Mouse (Mus musculus) hindbrain, embryonic 14.5 days (tissue): ENCODE results near the gene Fbxw9. TPM values are rescaled to one million over a fixed set of nuclear protein-coding genes. Genes with fewer than 3 reads are reported as not detected.

ENCODE experiments used
- ATAC-seq: fragments of 200-750 bp; cut with Nextera tagmentation; 2 replicates; pipeline ENCODE4 v1.8.0; 2017; ENCODE audit warnings: moderate number of reproducible peaks, mild to moderate bottlenecking, moderate TSS enrichment, moderate library complexity; ENCODE audit not compliant: low FRiP score
- DNase-seq: peaks from one replicate; pipeline ENCODE4 v3.0.0-alpha.2; 2015; ENCODE audit warnings: low spot score
- H3K27ac ChIP-seq: fragments of 300-500 bp; sonication (generic); 2 replicates; pipeline ENCODE4 v1.5.1; 2014; ENCODE audit warnings: mild to moderate bottlenecking, moderate library complexity
- H3K27me3 ChIP-seq: fragments of 300-500 bp; sonication (generic); 2 replicates; pipeline ENCODE4 v1.6.1; 2014; ENCODE audit warnings: mild to moderate bottlenecking, low read length, mixed read lengths; ENCODE audit not compliant: control insufficient read depth, insufficient read depth
- H3K36me3 ChIP-seq: fragments of 300-500 bp; sonication (generic); replicated peaks from 2 replicates; pipeline ENCODE4 v1.6.1; 2014; ENCODE audit not compliant: control insufficient read depth, insufficient read depth
- H3K4me1 ChIP-seq: fragments of 300-500 bp; sonication (generic); replicated peaks from 2 replicates; pipeline ENCODE4 v1.6.1; 2014; ENCODE audit warnings: antibody characterized with exemption, low read length, mixed read lengths; ENCODE audit not compliant: control insufficient read depth, insufficient read depth
- H3K4me2 ChIP-seq: fragments of 300-500 bp; sonication (generic); replicated peaks from 2 replicates; pipeline ENCODE4 v1.6.1; 2014; ENCODE audit warnings: mild to moderate bottlenecking, moderate library complexity
- H3K4me3 ChIP-seq: fragments of 300-500 bp; sonication (generic); replicated peaks from 2 replicates; pipeline ENCODE4 v1.5.1; 2014; ENCODE audit warnings: mild to moderate bottlenecking, low read length
- H3K9ac ChIP-seq: fragments of 300-500 bp; sonication (generic); 2 replicates; pipeline ENCODE4 v1.6.1; 2014
- H3K9me3 ChIP-seq: fragments of 300-500 bp; sonication (generic); 2 replicates; pipeline ENCODE4 v1.6.1; 2016; ENCODE audit warnings: low read length; ENCODE audit not compliant: control insufficient read depth
- WGBS: fragments of 180-500 bp; shearing (Covaris S2); extraction: QIAGEN DNeasy Blood & Tissue Kit; methylation state at CpG from one replicate; pipeline ENCODE4 v1.1.7; 2014; 5-methylcytosine and 5-hydroxymethylcytosine counted together
- polyA plus RNA-seq: library from polyadenylated mRNA; unstranded; fragments of >200 nt; fragmentation: Nextera tagmentation; extraction: Ambion mirVana; gene quantifications from 2 replicates; pipeline ENCODE4 v1.2.1, GENCODE M21; 2014

The Fbxw9 gene
- polyA plus RNA-seq, 1 experiment from 2014 or later: 68.9 TPM

DNA sequence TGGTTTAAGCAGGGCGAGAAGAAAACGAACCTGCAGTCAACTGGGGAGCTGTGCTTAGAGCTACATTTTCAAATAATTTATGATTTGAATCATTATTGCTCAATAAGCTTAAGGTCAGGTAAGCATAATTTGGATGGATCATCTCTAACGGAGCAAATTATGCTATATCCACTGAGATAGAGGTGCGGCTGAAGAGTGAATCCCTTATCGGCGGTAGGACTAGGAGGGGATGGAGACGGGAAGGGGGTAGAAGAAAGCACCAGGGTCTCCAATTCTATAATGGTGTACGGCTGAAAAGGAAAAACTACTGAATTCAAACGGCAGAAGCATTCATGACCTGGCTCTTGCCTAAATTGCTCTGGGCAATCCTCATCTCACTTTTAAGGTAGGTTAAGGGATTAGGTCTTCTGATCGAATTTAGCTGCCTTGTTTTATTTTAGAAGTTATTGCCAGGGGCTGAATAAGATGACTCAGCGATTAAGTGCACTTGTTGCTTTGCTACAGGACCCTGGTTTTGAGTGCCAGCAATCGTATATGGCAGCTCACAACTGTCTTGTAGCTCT is 24.6 kb upstream of the Fbxw9 start:
- H3K27me3 ChIP-seq: no peaks in the 10 kb centered on the region
- peaks cover 25% of the 10 kb centered on the region for H3K4me1 ChIP-seq
- peak overlapping the region; percentile 91 for H3K4me2 ChIP-seq
- H3K27ac ChIP-seq: no peak overlapping the region
- ATAC-seq: no peak
- no peak for DNase-seq
- WGBS: 8% methylated on average over 12 of the region's 12 CpGs
- peak overlapping the region; percentile 73 for H3K4me3 ChIP-seq
- no peaks in the 10 kb centered on the region for H3K9me3 ChIP-seq
- peak overlapping the region; percentile 86 for H3K9ac ChIP-seq
- peaks cover 32% of the 10 kb centered on the region for H3K36me3 ChIP-seq

DNA sequence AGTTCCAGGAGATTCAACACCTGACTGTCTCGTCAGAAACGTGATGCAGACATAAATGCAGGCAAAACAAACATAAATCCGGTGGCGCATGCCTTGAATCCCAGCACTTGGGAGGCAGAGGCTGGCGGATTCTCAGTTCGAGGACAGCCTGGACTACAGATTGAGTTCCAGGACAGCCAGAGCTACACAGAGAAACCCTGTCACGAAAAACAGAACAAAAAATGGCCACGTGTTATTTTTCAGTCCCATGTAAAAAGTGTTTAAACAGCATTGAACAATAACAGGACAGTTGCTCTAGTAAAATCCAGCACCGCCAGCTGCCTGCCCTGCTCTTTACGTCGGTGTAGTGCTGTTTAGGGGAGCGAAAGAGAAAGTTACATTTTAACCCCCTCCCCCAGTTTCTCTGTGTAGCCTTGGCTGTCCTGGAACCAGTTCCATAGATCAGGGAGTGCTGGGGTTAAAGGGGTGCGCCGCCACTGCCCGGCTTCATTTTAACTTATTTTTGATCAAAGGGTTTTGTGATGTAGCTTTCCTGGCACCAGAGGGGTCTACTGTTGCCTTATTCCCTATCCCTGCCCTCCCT is 24.0 kb upstream of the Fbxw9 start:
- H3K4me3 ChIP-seq: peak overlapping the region; percentile 73
- H3K4me2 ChIP-seq: peak overlapping the region; percentile 91
- peaks cover 32% of the 10 kb centered on the region for H3K36me3 ChIP-seq
- peak overlapping the region; percentile 86 for H3K9ac ChIP-seq
- peak overlapping the region; percentile 75; the same call in 1 of the 2 replicates for H3K27ac ChIP-seq
- no peaks in the 10 kb centered on the region for H3K9me3 ChIP-seq
- peaks cover 25% of the 10 kb centered on the region for H3K4me1 ChIP-seq
- peak; percentile 30 for DNase-seq
- no peak for ATAC-seq
- under 1% methylated on average over 15 of the region's 15 CpGs for WGBS
- H3K27me3 ChIP-seq: no peaks in the 10 kb centered on the region

DNA sequence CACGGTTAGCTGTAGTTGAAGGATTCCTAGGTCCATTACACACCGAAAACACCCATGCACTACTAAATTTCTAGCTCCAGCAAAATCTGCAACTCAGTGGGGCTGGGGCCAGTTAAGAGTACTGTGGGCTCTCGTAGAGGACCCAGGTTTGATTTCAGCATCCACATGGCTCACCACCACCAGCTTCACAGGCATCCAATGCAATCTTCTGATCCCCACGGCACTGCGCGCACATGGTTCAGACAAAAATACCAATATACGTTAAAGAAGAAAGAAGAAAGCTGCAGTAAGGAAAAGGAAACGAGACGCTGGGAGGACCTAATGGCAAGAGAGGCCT is 23.5 kb upstream of the Fbxw9 start:
- Histone ChIP-seq H3K27me3 (no peaks in the 10 kb centered on the region), H3K36me3 (peaks cover 32% of the 10 kb centered on the region), H3K4me1 (peaks cover 25% of the 10 kb centered on the region), H3K27ac (peak overlapping the region; percentile 75), H3K4me2 (peak overlapping the region; percentile 91), H3K9ac (peak overlapping the region; percentile 86), H3K4me3 (peak overlapping the region; percentile 73), H3K9me3 (no peaks in the 10 kb centered on the region)
- WGBS: under 1% methylated on average over 9 of the region's 9 CpGs
- ATAC-seq (peak; percentile 44), DNase-seq (no peak)

DNA sequence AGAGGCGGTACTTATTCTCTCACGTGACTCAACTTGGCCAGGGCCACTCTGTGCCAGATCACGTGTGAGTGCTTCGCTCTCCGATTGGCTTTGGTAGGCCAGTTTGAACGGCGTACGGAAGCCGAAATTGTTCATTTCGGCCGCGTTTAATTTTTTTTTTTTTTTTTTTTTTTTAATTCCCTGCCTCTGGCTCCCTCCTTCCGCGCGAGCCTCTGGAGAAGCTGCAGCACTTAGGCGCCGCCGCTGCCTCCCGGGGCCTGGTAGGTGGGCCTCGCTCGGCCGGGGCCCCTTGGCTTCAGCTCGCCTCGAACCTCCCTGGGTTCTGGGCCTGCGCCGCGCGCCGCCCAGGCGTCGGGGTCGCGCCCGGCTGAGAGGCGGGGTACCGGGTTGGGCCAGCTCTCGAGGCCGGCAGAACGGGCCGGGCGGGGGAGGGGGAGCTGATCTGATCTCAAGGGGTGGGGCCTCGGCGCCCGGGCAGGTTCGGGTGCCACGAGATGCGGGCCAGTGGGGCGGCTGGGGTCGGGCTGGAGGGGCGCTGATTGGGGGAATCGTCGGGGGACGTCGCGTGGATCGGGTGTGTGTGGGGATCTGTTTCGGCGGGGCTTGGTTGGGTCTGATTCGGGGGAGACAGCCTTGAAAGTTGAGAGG is 23.0 kb upstream of the Fbxw9 start, which contains the start of gene Tnpo2:
TSS of gene Tnpo2 (plus strand) at position 198 of the 648 bp plus-strand sequence.
- Histone ChIP-seq H3K4me2 (peak within 1 kb of the TSS; percentile 91), H3K27me3 (no peaks in the 10 kb centered on the region), H3K4me1 (peaks cover 25% of the 10 kb centered on the region), H3K9ac (peak within 1 kb of the TSS; percentile 86), H3K36me3 (peaks cover 31% of the 10 kb centered on the region), H3K4me3 (peak within 1 kb of the TSS; percentile 73), H3K9me3 (no peaks in the 10 kb centered on the region), H3K27ac (peak within 1 kb of the TSS; percentile 97)
- under 1% methylated on average over 53 of the region's 59 CpGs for WGBS
- DNase-seq: peak; percentile 95
- ATAC-seq: peak; percentile 92

DNA sequence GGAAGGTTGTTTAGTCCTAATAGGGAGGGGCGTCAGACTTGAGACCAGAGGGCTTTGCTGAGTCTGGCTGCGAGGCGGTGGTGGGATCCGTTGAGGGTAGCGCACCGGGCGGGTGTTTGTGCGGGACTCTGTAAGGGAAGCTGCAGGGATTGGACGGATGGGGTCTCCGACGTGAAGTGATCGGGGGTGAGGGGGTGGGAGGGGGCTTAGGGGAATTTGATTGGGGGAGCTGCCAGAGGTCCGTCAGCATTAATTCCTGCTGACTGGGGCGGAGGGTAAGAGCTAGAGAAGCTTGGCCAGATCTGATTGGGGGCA is 22.5 kb upstream of the Fbxw9 start:
- Histone ChIP-seq H3K9me3 (no peaks in the 10 kb centered on the region), H3K4me3 (peak overlapping the region; percentile 73), H3K27me3 (no peaks in the 10 kb centered on the region), H3K4me1 (peaks cover 25% of the 10 kb centered on the region), H3K27ac (peak overlapping the region; percentile 97), H3K36me3 (peaks cover 26% of the 10 kb centered on the region), H3K9ac (peak overlapping the region; percentile 86), H3K4me2 (peak overlapping the region; percentile 91)
- ATAC-seq (peak; percentile 62), DNase-seq (peak; percentile 39)
- WGBS: under 1% methylated on average over 14 of the region's 14 CpGs

DNA sequence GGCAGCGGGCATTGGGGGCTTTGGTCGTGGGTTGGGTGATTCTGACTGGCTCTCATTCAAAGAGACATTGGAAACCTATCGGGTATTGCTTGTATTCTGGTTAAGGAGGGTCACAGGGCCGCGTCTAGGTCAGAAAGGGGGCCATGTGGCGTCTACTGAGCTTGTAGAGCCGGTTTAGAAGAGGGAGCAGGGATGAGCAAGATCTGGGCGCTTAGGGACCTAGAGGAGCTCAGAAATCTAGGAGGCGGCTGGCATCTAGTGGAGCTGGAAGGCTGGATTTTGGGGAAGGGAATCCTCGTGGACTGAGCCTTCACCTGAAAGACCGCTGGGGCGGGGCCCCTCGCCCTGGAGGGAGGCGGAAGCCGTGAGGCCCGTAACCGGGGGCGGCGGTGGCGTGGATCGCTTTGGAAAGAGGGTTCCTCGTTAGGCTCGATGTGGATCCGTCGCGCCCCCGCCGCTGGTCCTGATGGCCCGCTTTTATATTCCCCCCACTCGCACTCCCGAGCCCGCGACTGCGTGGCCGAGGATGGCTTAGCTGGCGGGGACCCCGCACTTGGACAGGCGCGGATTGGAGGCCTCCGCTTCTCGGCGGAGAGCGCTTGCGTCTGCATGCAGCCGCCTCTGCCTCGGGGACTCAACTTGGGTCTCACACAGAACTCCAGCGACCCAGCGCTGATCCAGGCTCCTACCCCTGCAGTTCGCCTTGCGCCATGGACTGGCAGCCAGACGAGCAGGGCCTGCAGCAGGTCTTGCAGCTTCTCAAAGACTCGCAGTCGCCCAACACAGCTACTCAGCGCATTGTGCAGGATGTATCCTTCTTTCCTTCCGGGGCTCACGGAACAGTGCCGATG is 21.9 kb upstream of the Fbxw9 start:
- ATAC-seq (peak; percentile 3; the same call in 1 of the 2 replicates), DNase-seq (peak; percentile 34)
- H3K4me1 ChIP-seq: peaks cover 25% of the 10 kb centered on the region
- peak overlapping the region; percentile 97 for H3K27ac ChIP-seq
- peak overlapping the region; percentile 91 for H3K4me2 ChIP-seq
- under 1% methylated on average over 57 of the region's 57 CpGs for WGBS
- peak overlapping the region; percentile 73 for H3K4me3 ChIP-seq
- H3K36me3 ChIP-seq: peaks cover 23% of the 10 kb centered on the region
- peak overlapping the region; percentile 86 for H3K9ac ChIP-seq
- no peaks in the 10 kb centered on the region for H3K27me3 ChIP-seq
- H3K9me3 ChIP-seq: no peaks in the 10 kb centered on the region

DNA sequence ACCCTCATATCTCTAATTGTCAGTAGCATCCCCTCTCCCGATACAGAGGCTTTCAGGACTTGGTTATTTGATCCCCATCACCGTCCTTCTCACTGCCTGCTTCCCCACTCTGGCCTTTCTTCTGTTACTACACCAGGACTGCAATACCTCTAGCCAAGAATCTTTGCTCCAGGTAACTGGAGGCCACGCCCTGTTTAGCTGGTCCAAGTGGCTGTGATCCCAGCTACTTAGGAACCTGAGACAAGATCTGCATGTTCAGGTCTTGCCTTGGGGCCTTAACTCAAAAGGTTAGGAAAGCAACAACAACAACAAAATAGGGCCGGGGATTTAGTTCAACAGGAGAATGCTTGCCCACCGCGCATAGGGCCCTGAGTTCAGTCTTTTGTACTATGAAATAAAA is 16.2 kb upstream of the Fbxw9 start:
- Histone ChIP-seq H3K4me3 (no peak overlapping the region), H3K4me2 (no peak overlapping the region), H3K27ac (no peak overlapping the region), H3K9me3 (no peaks in the 10 kb centered on the region), H3K36me3 (peaks cover 76% of the 10 kb centered on the region), H3K9ac (no peak overlapping the region), H3K27me3 (no peaks in the 10 kb centered on the region), H3K4me1 (peaks cover 7% of the 10 kb centered on the region)
- no peak for DNase-seq
- 94% methylated on average over 6 of the region's 6 CpGs for WGBS
- ATAC-seq: no peak

DNA sequence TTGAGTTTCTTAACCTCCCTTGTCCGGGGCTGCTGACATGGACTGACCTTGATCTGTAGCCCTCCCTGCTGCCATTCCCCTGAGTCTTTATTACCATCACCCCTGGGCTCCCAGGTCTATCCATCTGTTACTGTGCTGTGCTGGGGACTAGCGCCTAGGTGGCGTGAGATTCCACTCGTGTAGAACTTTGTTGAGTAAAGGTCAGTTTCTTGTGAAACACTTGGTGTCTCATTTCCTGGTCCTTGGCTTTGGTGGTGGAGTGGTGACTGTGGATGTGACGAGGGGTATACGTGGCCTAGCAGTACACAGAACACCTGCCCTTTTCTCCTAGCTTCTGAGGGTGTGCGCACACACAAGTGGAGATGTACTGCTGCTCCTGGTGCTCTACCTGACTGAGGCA is 2.5 kb upstream of the Fbxw9 start:
- no peaks in the 10 kb centered on the region for H3K27me3 ChIP-seq
- H3K4me1 ChIP-seq: peaks cover 16% of the 10 kb centered on the region
- ATAC-seq: no peak
- no peak for DNase-seq
- 85% methylated on average over 7 of the region's 7 CpGs for WGBS
- H3K9me3 ChIP-seq: no peaks in the 10 kb centered on the region
- no peak overlapping the region for H3K4me3 ChIP-seq
- no peak overlapping the region for H3K27ac ChIP-seq
- H3K36me3 ChIP-seq: peaks cover 64% of the 10 kb centered on the region
- H3K4me2 ChIP-seq: no peak overlapping the region
- no peak overlapping the region for H3K9ac ChIP-seq

DNA sequence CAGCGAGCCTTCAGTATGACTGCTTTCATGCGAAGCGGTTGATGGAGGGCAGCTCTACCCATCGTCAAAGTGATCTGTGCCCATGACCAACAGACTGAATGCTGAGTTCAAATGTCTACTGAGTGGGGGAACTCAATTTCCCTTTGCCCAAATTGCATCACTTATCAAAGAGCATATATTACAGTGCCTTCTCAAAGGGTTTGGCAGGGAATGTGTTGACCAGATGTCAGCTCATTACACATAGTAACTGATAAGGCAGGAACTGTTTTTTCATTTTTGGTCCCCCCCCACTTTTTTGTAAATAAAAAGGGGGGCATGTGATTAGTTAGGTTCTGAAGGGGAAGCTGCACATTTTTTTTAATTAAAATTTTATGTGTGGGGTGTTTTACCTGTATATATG is 2.7 kb downstream of the Fbxw9 start:
- H3K4me1 ChIP-seq: peaks cover 16% of the 10 kb centered on the region
- H3K27me3 ChIP-seq: no peaks in the 10 kb centered on the region
- no peak overlapping the region for H3K4me2 ChIP-seq
- no peak overlapping the region for H3K9ac ChIP-seq
- ATAC-seq (no peak), DNase-seq (no peak)
- H3K36me3 ChIP-seq: peaks cover 57% of the 10 kb centered on the region
- no peaks in the 10 kb centered on the region for H3K9me3 ChIP-seq
- 98% methylated on average over 4 of the region's 4 CpGs for WGBS
- H3K4me3 ChIP-seq: no peak overlapping the region
- H3K27ac ChIP-seq: no peak overlapping the region
